19 mouse cellular contexts compared by ENCODE assay signal in the genomic region with DNA sequence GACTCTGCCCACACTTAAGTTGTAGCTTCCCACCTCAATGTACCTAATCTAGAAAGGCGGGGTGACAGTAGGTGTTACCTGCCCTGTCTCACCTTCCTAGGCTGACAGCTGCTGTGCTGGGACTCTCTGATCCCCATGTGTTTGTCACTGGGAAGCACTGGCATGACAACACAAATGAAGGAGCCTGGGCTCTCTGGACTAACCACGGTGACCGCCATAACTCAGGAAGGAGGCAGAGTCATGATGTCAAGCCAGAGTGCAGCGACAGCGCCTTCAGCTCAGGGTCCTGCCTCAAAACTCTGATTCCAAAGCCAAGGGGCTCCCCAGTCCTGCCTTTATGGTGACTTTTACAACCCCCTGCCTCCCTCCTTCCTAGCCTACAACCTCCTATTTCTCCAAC. TPM values are rescaled to one million over a fixed set of nuclear protein-coding genes. Genes with fewer than 3 reads are reported as not detected.
A peak's percentile ranks its signal among the peaks of the same experiment; 100 is the strongest.
DNase-seq lines count a peak whose midpoint lies in the region; ATAC-seq and TF ChIP-seq lines count a peak whose summit lies in the region.
"Had no signal": no experiment of that assay in that cellular context is flagged by ENCODE, and none has a peak within 500 bp of the region (broad histone marks: within the 10 kb centered on the region; RNA-seq: fewer than 3 reads in every experiment).

No protein-coding gene starts in this region.

- no peaks in the 10 kb centered on the region for H3K4me1 ChIP-seq in heart, adult 2 months (ENCODE audit: control insufficient read depth, insufficient read depth, low read length)
- no peaks in the 10 kb centered on the region for H3K4me1 ChIP-seq in liver, embryonic 12.5 days
- H3K4me1 ChIP-seq in kidney, adult 2 months (ENCODE audit: control insufficient read depth, insufficient read depth, low read length), result no peaks in the 10 kb centered on the region
- H3K4me1 ChIP-seq: embryonic facial prominence, embryonic 13.5 days; heart, embryonic 13.5 days had no signal

- ATAC-seq in liver, embryonic 12.5 days, result no peak
- 0 out of 2 replicates have a peak, but pooled peaks have one; percentile 21 for ATAC-seq in megakaryocyte progenitor cell, adult 5-6 weeks (replicated peaks; ENCODE audit: poor library complexity)
- ATAC-seq: forebrain, embryonic 14.5 days; hindbrain, postnatal 0 days had no signal

- no peak overlapping the region for H3K4me3 ChIP-seq in heart, adult 2 months
- no peak overlapping the region for H3K4me3 ChIP-seq in liver, embryonic 12.5 days
- no peak overlapping the region for H3K4me3 ChIP-seq in kidney, adult 2 months (ENCODE audit: insufficient read depth, low read depth, low read length)
- H3K4me3 ChIP-seq: embryonic facial prominence, embryonic 13.5 days; gastrocnemius, adult 2 months; heart, embryonic 13.5 days; hindbrain, embryonic 13.5 days had no signal

- TF ChIP-seq EP300 in heart, adult 2 months (IDR thresholded peaks at IDR 0.05; ENCODE audit: insufficient read depth, low read depth, low read length), result no peak

- no peak for TF ChIP-seq POLR2A in heart, adult 2 months (IDR thresholded peaks at IDR 0.05; ENCODE audit: insufficient read depth, low read depth, low read length)
- no peak for TF ChIP-seq POLR2A in kidney, adult 2 months (IDR thresholded peaks at IDR 0.05; ENCODE audit: low read depth, low read length)

- no peak for TF ChIP-seq CTCF in heart, adult 2 months (IDR thresholded peaks at IDR 0.05)
- TF ChIP-seq CTCF in kidney, adult 2 months (conservative IDR thresholded peaks at IDR 0.05; ENCODE audit: insufficient read depth, insufficient read length, low read depth, low read length), result no peak

- 67% methylated on average over 5 of the region's 5 CpGs for WGBS in heart, adult 2 months
- WGBS in liver, embryonic 12.5 days (ENCODE audit: insufficient replicate concordance), result 29% methylated on average over 5 of the region's 5 CpGs
- 71% methylated on average over 5 of the region's 5 CpGs for WGBS in kidney, adult 2 months

- H3K9ac ChIP-seq in heart, adult 2 months (ENCODE audit: low read depth, low read length), result no peak overlapping the region
- H3K9ac ChIP-seq in liver, embryonic 12.5 days, result no peak overlapping the region
- H3K9ac ChIP-seq: embryonic facial prominence, embryonic 13.5 days; heart, embryonic 13.5 days; hindbrain, embryonic 13.5 days had no signal

- intact Hi-C loops in heart, adult 2 months (cut with DNase I), result no loop called here

- no peak overlapping the region for H3K27ac ChIP-seq in heart, adult 2 months
- no peak overlapping the region for H3K27ac ChIP-seq in liver, embryonic 12.5 days
- H3K27ac ChIP-seq in kidney, adult 2 months (ENCODE audit: insufficient read depth, low read depth, low read length), result no peak overlapping the region
- H3K27ac ChIP-seq: embryonic facial prominence, embryonic 13.5 days; gastrocnemius, adult 2 months; heart, embryonic 13.5 days; hindbrain, embryonic 13.5 days; hindbrain, postnatal 0 days had no signal

- DNase-seq in heart, postnatal 4 days, result peak; percentile 1
- DNase-seq in heart, adult 2 months, result no peak
- DNase-seq in liver, result peak; percentile 1
- no peak for DNase-seq in kidney, adult 2 months
- DNase-seq: adrenal gland, adult 2 months; adrenal gland, postnatal 25 days; cerebellum, adult 18-20 months; cerebellum, adult 9-11 months; cerebellum, postnatal 36 days; gastrocnemius, adult 2 months; gastrocnemius, postnatal 25 days; heart, adult 18-20 months had no signal

- no peaks in the 10 kb centered on the region for H3K27me3 ChIP-seq in heart, adult 2 months (ENCODE audit: control insufficient read depth, insufficient read depth, low read length)
- H3K27me3 ChIP-seq in liver, embryonic 12.5 days (replicated peaks), result no peaks in the 10 kb centered on the region
- H3K27me3 ChIP-seq in kidney, adult 2 months (replicated peaks; ENCODE audit: control insufficient read depth, insufficient read depth, low read length), result no peaks in the 10 kb centered on the region
- H3K27me3 ChIP-seq: embryonic facial prominence, embryonic 13.5 days; heart, embryonic 13.5 days; hindbrain, embryonic 13.5 days had no signal

- H3K4me2 ChIP-seq in liver, embryonic 12.5 days, result no peak overlapping the region
- H3K4me2 ChIP-seq: embryonic facial prominence, embryonic 13.5 days; heart, embryonic 13.5 days; hindbrain, embryonic 13.5 days had no signal

- no peaks in the 10 kb centered on the region for H3K79me2 ChIP-seq in heart, adult 2 months (replicated peaks; ENCODE audit: control insufficient read depth, insufficient read depth, low read length)

- H3K9me3 ChIP-seq in liver, embryonic 12.5 days (replicated peaks), result no peaks in the 10 kb centered on the region
- H3K9me3 ChIP-seq: embryonic facial prominence, embryonic 13.5 days; heart, embryonic 13.5 days; hindbrain, embryonic 13.5 days had no signal

- H3K36me3 ChIP-seq in heart, adult 2 months (ENCODE audit: control insufficient read depth, insufficient read depth, low read length), result no peaks in the 10 kb centered on the region
- no peaks in the 10 kb centered on the region for H3K36me3 ChIP-seq in liver, embryonic 12.5 days
- no peaks in the 10 kb centered on the region for H3K36me3 ChIP-seq in kidney, adult 2 months (ENCODE audit: control insufficient read depth, insufficient read depth, low read length)
- H3K36me3 ChIP-seq: embryonic facial prominence, embryonic 13.5 days; heart, embryonic 13.5 days; hindbrain, embryonic 13.5 days had no signal

RNA-seq across cellular contexts. Expression of a gene that starts 14.8 kb away (rescaled TPM):
- 100 to 1,000 TPM; 143 to 152 TPM for total RNA-seq in heart, postnatal 4 days (2021)
- 10 to 100 TPM; 23.9 to 25.9 TPM for total RNA-seq in heart, adult 2 months (2021)
- polyA plus RNA-seq in heart, adult 2 months (2012; rRNA removed), result 25.2 and 30.0 TPM in 2 replicates
- 7.2 TPM in 2 replicates for polyA plus RNA-seq in liver, embryonic 12.5 days (2016; fragmentation: Nextera tagmentation; extraction: Ambion mirVana)
- total RNA-seq in megakaryocyte progenitor cell, adult 5-6 weeks (2015), result 21.1 and 21.2 TPM in 2 replicates
- total RNA-seq in megakaryocyte progenitor cell, adult 5-6 weeks (2017), result 25.4 and 26.1 TPM in 2 replicates
- 29.5 and 36.8 TPM in 2 replicates for polyA plus RNA-seq in kidney, adult 2 months (2012; rRNA removed)

Comparison
In these comparisons a context has a peak if more than half of its experiments do, and no peak if none do; other contexts are left out.
1. DNase-seq: peak in heart, postnatal 4 days (single experiment) and liver (single experiment); none in heart, adult 2 months (0 of 2) and kidney, adult 2 months (single experiment).
2. RNA of a gene that starts 14.8 kb away (total RNA-seq): 143 to 152 TPM in heart, postnatal 4 days; 23.9 to 25.9 TPM in heart, adult 2 months and 21.1 to 26.1 TPM in megakaryocyte progenitor cell, adult 5-6 weeks; every median in the first group is over 4 times any median in the second.